Mouse (Mus musculus): ENCODE measurements around the gene Arl15. TPM values are rescaled to one million over a fixed set of nuclear protein-coding genes. Genes with fewer than 3 reads are reported as not detected.
A peak's percentile ranks its signal among the peaks of the same experiment; 100 is the strongest.

Arl15 gene
- polyA plus RNA-seq, 1 experiment: 5.4 TPM

GRCm38 (mm10) chr13:113793637-113794036, 668 bp upstream of the Arl15 start:
- TF ChIP-seq CTCF (IDR thresholded peaks at IDR 0.05; ENCODE audit: control insufficient read depth, insufficient read depth, low read length): no peak
- TF ChIP-seq POLR2A (IDR thresholded peaks at IDR 0.05; ENCODE audit: borderline replicate concordance, control insufficient read depth, low read depth, low read length): no peak
- Histone ChIP-seq H3K4me3 (replicated peaks; ENCODE audit: control insufficient read depth, low read depth, low read length) (peak overlapping the region; percentile 56), H3K27ac (ENCODE audit: control insufficient read depth, insufficient read depth, low read depth, low read length, poor library complexity) (peak overlapping the region; percentile 70), H3K4me1 (ENCODE audit: control insufficient read depth, insufficient read depth, low read length) (peaks cover 1% of the 10 kb centered on the region; the same call in 1 of the 2 replicates)
- 65% methylated on average over 9 of the region's 9 CpGs for WGBS

- 3% methylated on average over 52 of the region's 52 CpGs for WGBS
- Histone ChIP-seq H3K4me3 (replicated peaks; ENCODE audit: control insufficient read depth, low read depth, low read length) (peak overlapping the region; percentile 56), H3K4me1 (ENCODE audit: control insufficient read depth, insufficient read depth, low read length) (peaks cover 1% of the 10 kb centered on the region; the same call in 1 of the 2 replicates), H3K27ac (ENCODE audit: control insufficient read depth, insufficient read depth, low read depth, low read length, poor library complexity) (peak overlapping the region; percentile 53; the same call in 1 of the 2 replicates)
- TF ChIP-seq POLR2A (IDR thresholded peaks at IDR 0.05; ENCODE audit: borderline replicate concordance, control insufficient read depth, low read depth, low read length) (no peak), CTCF (IDR thresholded peaks at IDR 0.05; ENCODE audit: control insufficient read depth, insufficient read depth, low read length) (no peak)
Observed at GRCm38 (mm10) chr13:113794705-113795655, 675 bp downstream of the Arl15 start.

GRCm38 (mm10) chr13:113797378-113797777, 3.1 kb downstream of the Arl15 start:
- peaks cover 1% of the 10 kb centered on the region; the same call in 1 of the 2 replicates for H3K4me1 ChIP-seq (ENCODE audit: control insufficient read depth, insufficient read depth, low read length)
- 59% methylated on average over 6 of the region's 6 CpGs for WGBS
- TF ChIP-seq CTCF (IDR thresholded peaks at IDR 0.05; ENCODE audit: control insufficient read depth, insufficient read depth, low read length) (no peak), POLR2A (IDR thresholded peaks at IDR 0.05; ENCODE audit: borderline replicate concordance, control insufficient read depth, low read depth, low read length) (no peak)
- no peak overlapping the region for H3K4me3 ChIP-seq (replicated peaks; ENCODE audit: control insufficient read depth, low read depth, low read length)
- H3K27ac ChIP-seq (ENCODE audit: control insufficient read depth, insufficient read depth, low read depth, low read length, poor library complexity): no peak overlapping the region

GRCm38 (mm10) chr13:113799361-113799760, 5.1 kb downstream of the Arl15 start:
- Histone ChIP-seq H3K27ac (ENCODE audit: control insufficient read depth, insufficient read depth, low read depth, low read length, poor library complexity) (no peak overlapping the region), H3K4me1 (ENCODE audit: control insufficient read depth, insufficient read depth, low read length) (peaks cover 1% of the 10 kb centered on the region; the same call in 1 of the 2 replicates), H3K4me3 (replicated peaks; ENCODE audit: control insufficient read depth, low read depth, low read length) (no peak overlapping the region)
- TF ChIP-seq CTCF (IDR thresholded peaks at IDR 0.05; ENCODE audit: control insufficient read depth, insufficient read depth, low read length): no peak
- WGBS: 71% methylated on average over 4 of the region's 4 CpGs

- H3K4me1 ChIP-seq (ENCODE audit: control insufficient read depth, insufficient read depth, low read length): peaks cover 1% of the 10 kb centered on the region; the same call in 1 of the 2 replicates
- no peak for TF ChIP-seq CTCF (IDR thresholded peaks at IDR 0.05; ENCODE audit: control insufficient read depth, insufficient read depth, low read length)
- TF ChIP-seq POLR2A (IDR thresholded peaks at IDR 0.05; ENCODE audit: borderline replicate concordance, control insufficient read depth, low read depth, low read length): no peak
- WGBS: 39% methylated on average over 4 of the region's 4 CpGs
- no peak overlapping the region for H3K4me3 ChIP-seq (replicated peaks; ENCODE audit: control insufficient read depth, low read depth, low read length)
- H3K27ac ChIP-seq (ENCODE audit: control insufficient read depth, insufficient read depth, low read depth, low read length, poor library complexity): no peak overlapping the region
Observed at GRCm38 (mm10) chr13:113800246-113800645, 5.9 kb downstream of the Arl15 start.

GRCm38 (mm10) chr13:113802571-113802970, 8.3 kb downstream of the Arl15 start:
- no peak for TF ChIP-seq POLR2A (IDR thresholded peaks at IDR 0.05; ENCODE audit: borderline replicate concordance, control insufficient read depth, low read depth, low read length)
- no peak for TF ChIP-seq CTCF (IDR thresholded peaks at IDR 0.05; ENCODE audit: control insufficient read depth, insufficient read depth, low read length)
- 87% methylated on average over 9 of the region's 9 CpGs for WGBS
- Histone ChIP-seq H3K4me1 (ENCODE audit: control insufficient read depth, insufficient read depth, low read length) (no peaks in the 10 kb centered on the region; the same call in 1 of the 2 replicates), H3K4me3 (replicated peaks; ENCODE audit: control insufficient read depth, low read depth, low read length) (no peak overlapping the region), H3K27ac (ENCODE audit: control insufficient read depth, insufficient read depth, low read depth, low read length, poor library complexity) (no peak overlapping the region)

GRCm38 (mm10) chr13:113811141-113811540, 16.8 kb downstream of the Arl15 start:
- H3K27ac ChIP-seq (ENCODE audit: control insufficient read depth, insufficient read depth, low read depth, low read length, poor library complexity): no peak overlapping the region
- no peak for TF ChIP-seq CTCF (IDR thresholded peaks at IDR 0.05; ENCODE audit: control insufficient read depth, insufficient read depth, low read length)
- no peak for TF ChIP-seq POLR2A (IDR thresholded peaks at IDR 0.05; ENCODE audit: borderline replicate concordance, control insufficient read depth, low read depth, low read length)
- no peaks in the 10 kb centered on the region; the same call in 1 of the 2 replicates for H3K4me1 ChIP-seq (ENCODE audit: control insufficient read depth, insufficient read depth, low read length)
- no peak overlapping the region for H3K4me3 ChIP-seq (replicated peaks; ENCODE audit: control insufficient read depth, low read depth, low read length)
- WGBS: 87% methylated on average over 2 of the region's 2 CpGs

GRCm38 (mm10) chr13:113811910-113812592, 17.7 kb downstream of the Arl15 start:
- no peak overlapping the region for H3K27ac ChIP-seq (ENCODE audit: control insufficient read depth, insufficient read depth, low read depth, low read length, poor library complexity)
- no peaks in the 10 kb centered on the region; the same call in 1 of the 2 replicates for H3K4me1 ChIP-seq (ENCODE audit: control insufficient read depth, insufficient read depth, low read length)
- TF ChIP-seq CTCF (IDR thresholded peaks at IDR 0.05; ENCODE audit: control insufficient read depth, insufficient read depth, low read length) (no peak), POLR2A (IDR thresholded peaks at IDR 0.05; ENCODE audit: borderline replicate concordance, control insufficient read depth, low read depth, low read length) (no peak)
- 32% methylated on average over 9 of the region's 9 CpGs for WGBS
- no peak overlapping the region for H3K4me3 ChIP-seq (replicated peaks; ENCODE audit: control insufficient read depth, low read depth, low read length)

Data from bone marrow, adult 2 months (tissue).